Mouse (Mus musculus) testis, postnatal 14 days (tissue): Measurements from ENCODE around the gene Ccdc69.

Source experiments
- DNase-seq: peaks from one replicate; pipeline ENCODE4 v3.0.0; 2021; ENCODE audit warnings: low spot score

Gene Ccdc69

DNA sequence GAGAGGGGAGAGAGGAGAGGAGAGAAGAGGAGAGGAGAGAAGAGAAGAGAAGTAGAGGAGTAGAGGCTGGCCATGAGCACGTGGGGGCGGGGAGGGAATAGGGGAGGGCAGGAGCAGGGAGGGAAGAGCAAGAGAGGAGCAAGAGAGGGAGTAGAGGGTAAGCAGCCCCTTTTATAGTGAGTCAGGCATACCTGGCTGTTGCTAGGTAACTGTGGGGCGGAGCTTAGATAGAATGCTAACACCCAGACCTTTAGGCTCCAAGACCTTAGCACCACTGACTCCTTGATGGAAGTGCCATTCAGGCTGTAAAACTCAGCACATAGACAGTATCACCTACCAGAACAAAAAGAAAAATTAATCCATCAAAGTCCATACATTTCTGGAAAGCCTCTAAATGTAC, 41.3 kb downstream of the Ccdc69 start:
- DNase-seq, result no peak

DNA sequence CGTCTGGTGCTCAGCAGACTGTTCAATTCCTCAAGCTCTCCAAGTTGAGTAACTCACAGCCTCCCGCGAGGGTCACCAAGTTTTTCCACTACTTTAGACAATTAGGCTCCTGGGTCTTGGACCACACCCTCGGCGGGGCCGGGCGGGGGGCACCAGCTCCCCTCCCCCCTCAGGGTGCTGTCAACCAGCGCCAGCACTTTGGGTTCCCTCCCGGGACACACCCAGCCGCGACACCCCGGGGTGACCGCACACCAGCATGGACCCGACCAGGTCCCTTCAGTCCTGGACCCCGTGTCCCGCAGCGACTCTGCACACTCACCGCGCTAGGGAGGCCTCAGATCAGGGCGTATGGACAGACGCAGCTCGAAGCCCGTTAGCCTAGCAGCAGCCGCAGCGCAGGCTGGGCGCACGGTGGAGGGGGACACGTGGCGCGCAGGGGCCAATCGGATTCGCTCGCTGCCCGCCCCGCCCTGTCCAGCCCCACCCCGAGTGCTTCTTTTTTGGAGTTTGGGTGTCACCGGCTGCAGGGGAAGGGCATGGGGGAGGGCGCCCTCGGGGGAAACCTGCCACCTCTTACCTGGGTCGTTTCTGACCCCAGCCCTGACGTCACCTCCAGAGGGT, 44.8 kb downstream of the Ccdc69 start, which contains the start of gene Anxa6:
Anxa6 (minus strand) TSS at position 406 of the 621 bp plus-strand sequence.
- DNase-seq, result peak; percentile 70

DNA sequence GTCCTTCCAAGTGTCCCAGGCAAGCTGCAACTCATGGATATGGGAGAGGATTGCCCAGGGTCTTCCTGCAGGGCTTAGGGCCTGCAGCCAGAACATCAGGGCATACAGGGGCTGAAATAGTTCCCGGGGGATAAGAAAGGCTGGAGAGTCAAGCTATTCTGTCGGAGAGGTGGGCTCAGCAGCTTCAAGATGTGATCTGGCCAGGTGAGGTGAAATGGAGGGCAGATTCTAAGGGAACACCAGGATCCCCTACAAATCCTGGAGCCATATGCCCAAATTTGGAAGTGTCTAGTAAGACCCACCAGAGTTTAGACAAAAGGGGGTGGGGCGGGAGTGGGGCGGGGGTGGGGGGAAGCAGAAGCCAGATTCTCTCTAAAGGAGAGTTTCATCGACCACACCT, 45.6 kb downstream of the Ccdc69 start:
- DNase-seq, result no peak

DNA sequence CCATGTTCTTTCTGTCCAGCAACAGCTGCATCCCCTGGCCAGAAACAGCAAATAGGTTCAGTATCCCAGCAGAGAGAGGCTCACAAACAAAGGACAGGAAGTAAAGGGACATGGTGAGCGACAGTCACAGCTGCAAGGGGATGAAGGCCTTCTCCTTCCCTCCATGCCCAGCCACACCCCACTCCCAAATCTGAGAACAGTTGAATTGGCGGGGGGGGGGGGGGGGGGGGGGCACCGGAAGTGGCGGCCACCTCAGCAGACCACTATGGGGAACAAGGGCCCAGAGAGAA, 46.0 kb downstream of the Ccdc69 start:
- no peak for DNase-seq

DNA sequence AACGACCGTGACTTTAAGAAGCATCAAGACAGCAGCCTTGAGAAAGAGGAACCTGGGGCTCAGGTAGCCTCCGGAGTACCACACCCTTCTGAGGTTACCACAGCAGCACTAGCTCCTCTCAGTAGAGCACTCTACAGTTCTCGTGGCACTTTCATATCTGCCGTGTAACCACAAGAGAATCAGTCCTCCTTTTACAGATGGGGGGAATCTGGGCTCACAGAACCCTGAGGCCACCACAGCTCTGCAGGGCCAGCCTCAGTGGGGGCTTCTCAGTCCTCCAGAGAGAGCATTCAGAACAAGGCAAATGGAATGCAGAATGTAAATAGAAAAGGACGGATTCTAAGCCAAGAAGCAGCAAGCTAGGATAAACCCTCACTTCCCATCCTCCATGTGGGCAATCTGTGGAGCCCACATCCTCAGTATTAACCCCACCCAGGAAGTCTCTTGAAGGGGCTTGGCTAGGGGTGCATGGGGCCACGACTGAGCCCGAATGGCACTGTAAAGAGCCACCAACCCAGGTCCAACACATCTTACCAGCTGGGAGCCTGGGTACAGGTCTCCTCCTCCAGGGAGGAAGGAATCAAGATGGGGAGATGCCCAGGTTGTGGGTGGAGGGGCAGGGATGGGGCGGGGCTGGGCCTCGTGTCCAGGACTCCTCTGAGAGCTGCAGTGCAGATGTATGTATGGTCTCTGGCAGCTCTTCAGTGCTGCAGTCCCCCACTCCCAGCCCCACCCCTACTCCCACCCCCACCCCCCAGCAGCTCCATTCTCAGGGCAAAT, 46.5 kb downstream of the Ccdc69 start:
- no peak for DNase-seq

DNA sequence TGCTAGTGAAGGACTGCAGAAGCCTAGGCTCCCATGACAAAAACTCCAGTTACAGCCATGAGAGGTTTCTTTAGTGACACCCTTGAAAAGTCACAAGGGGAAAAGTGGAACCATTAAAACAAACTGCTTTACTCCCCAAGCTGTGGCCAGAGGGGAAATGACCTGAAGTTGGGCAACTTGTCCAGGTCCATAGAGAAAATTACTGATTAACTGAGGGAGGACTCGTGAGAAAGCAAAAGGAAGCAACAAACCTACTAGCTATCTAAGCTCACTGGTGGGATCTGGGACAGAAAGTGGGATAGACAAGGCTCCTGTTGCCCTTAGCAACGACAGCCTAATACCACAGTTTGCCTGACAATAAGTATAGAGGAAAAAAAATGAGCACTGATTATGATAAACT, 49.4 kb downstream of the Ccdc69 start:
- no peak for DNase-seq

DNA sequence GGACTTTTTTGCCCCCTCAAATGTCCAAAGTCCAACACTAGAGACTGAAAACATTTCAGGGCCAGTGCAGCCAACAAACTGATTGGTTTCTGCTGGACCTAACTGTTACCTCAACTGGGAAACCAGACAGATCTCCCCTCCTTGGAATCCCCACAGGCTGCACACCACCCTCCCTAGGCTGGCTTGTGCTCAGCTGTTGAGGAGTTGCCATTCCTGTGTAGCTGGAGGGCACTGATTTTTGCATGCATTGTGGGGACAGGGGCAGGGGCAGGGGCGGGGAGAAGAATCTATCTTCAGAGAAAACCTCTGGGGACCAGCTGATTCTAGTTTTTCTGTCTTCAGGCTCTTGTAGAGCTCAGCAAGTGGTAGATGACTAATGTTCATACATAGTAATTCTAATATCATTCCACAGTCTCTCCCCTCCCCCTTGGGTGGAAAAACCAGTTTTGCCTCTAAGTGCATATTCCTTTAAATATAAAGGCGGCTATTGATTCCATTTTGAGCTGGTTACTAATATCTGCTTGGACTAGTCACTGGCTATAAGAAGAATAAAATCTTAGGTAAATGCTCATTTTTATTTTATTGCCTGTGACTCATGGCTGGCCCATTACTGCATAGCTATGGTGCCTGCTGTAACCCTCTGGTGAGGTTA, 50.6 kb downstream of the Ccdc69 start:
- no peak for DNase-seq

DNA sequence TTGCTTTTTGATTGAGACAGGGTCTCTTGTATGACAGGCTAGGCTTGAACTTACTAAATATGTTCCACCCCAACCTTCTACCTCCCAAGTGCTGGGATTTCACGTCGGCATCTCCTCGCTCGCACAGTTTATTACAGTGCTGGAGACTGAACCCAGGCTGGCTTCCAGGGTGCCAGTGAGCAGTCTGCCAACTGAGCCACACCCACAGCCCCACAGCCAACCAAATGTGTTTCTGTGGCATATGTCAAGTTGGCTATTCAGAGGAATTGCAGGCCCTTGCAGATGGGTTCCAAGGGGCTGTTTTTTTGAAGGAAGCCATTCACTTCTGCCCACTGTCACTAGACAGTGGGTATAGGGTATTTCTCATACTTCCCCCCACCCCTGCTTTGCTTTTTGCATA, 52.0 kb downstream of the Ccdc69 start:
- no peak for DNase-seq

DNA sequence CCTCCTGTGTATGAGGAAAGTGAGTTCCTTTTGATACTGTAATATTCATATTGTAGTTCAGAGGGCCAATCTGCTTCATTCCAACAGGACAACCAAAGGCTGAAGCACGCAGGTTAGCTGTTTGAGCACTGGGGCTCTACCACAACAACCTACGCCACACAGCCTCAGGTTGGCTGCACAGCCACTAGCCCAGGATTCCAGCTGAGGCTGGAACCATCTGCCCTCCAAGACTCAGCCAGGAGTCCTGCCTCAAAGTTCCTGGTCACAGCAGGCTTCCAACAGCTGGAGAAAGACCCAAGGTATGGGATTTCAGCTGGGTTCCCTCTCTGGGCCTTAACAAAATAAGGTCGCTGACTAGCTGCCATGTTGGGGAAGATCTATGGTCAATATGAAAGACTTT, 54.3 kb downstream of the Ccdc69 start:
- no peak for DNase-seq

DNA sequence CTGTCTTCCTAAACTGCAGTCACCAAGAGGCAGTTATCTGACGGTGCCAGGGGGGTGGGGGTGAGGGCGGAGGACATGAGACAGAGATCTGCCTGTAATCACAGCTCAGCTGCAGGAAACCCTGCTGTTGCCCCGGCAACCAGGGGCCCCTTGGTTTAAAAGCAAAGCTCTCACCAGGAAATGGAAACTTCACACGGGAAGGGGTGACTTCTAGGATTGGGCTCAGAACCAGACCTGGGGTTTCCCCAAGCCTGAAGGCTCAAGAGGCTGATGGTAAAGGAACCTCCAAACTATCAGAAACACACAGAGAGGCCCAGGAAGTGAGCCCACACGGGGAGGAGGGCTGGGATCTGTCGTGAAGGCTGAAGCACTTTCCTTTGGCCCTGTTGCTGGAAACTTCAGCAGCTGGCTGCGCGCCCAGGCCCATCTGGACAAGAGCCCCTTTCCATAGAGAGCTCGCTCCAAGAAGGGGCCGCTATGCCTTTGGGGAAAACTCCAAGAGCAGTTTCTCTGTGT, 54.8 kb downstream of the Ccdc69 start:
- DNase-seq, result peak; percentile 78

DNA sequence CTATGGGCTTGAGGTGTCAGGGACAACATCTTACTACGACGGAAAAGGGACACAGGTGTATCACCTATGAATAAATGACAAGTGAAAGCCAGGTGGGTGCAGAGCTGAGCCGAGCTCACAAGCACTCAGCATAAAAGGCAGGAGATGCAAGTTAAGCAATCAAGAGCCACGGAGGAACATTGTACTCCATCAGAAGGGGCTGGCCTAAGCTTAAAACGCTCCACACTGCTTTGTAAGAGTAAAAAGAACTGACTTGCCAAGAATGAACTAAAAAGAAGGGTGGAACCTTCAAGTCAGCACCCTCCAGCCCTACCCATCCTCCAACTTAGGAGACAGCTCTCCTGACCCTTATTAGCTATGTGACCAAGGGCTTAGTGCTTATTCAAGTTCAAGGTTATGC, 55.4 kb downstream of the Ccdc69 start:
- DNase-seq, result peak; percentile 9

DNA sequence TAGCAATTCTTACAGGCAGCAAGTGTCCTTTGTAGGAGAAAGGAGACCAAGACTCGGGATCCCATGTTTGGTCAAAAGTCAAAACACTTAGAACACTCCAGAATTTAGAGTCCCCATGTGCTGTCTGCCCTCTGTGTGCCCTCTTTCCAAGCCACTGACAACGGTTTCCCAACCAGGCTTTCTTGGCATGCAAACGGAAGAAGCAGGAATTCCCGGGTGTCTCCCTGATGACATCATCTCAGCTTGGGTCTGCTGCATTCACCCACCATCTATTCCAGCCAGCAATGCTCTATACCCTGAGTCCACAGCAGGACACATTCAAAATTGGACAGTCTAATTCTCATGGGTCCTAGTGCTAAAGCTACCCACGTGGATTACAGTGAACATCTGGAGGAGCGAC, 56.1 kb downstream of the Ccdc69 start:
- DNase-seq, result no peak

DNA sequence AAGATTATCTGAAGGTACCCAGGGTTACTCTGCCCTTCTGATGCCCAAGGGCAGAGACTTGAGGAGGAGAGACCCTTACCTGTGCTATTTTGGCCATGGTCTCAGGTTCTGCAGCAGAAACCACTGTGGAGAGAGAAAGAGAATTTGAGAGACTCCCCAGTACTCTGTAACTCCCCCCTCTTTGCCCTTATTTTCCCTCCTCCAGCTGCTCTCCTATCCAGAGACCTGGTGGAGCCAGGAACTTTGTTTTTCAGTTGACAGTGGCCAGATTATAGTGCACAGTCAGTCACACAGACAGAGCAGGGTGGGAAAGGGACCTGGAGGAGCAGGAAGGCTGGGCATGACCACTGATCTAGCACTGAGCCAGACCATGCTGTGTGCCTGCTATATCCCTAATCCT, 56.5 kb downstream of the Ccdc69 start:
- no peak for DNase-seq

DNA sequence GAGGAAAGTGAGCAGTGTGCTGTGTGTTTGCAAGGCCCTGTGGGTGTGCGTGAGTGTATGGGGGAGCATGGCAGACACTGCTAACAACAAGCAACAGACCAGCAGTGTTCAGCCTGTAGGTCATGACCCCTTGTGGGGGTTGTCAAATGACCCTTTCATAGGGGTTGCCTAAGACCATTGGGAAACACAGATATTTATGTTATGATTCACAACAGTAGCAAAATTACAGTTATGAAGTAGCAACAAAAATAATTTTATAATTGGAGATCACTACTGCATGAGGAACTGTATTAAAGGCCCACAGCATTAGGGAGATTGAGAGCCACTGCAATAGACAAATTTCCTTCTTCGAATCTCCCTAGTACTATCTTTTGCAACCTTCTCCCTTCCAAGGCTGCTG, 58.2 kb downstream of the Ccdc69 start:
- DNase-seq, result no peak

DNA sequence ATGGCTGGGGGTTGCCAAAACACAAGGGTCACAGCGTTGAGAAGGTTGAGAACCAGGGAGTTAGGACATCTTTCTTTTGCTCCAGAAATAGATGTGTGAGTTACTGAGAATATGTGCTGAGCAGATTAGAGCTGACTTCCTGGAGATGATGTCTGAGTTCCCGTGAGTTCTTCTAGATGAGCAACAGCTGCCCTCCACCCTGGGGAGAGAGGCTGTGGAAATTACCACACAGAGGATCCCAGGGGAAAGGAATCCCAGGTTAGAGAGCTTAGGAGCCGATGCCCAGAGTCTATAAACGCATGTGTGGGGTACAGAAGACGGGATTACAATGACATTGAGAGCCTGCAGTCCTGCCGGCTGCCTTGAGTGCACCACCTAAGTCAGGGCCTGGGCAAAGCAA, 59.9 kb downstream of the Ccdc69 start:
- DNase-seq, result no peak

DNA sequence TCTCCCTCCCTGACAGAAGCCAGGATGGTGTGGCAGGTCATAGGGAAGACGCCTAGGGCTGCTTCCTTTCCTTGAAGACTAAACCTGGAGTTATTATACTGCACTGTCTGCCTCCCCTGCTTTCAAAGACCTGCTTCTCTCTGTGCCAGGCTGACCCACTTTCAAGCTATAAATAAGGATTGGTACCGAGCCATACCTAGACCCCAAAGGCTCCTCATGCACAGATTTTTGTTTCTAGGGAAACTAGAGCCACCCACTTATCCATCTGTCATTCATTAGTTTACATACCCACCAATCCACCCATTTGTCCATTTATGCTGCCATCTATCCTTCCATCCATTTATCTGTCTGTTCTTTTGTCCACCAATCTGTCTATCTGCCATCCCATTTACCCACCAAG, 60.7 kb downstream of the Ccdc69 start:
- DNase-seq, result no peak

DNA sequence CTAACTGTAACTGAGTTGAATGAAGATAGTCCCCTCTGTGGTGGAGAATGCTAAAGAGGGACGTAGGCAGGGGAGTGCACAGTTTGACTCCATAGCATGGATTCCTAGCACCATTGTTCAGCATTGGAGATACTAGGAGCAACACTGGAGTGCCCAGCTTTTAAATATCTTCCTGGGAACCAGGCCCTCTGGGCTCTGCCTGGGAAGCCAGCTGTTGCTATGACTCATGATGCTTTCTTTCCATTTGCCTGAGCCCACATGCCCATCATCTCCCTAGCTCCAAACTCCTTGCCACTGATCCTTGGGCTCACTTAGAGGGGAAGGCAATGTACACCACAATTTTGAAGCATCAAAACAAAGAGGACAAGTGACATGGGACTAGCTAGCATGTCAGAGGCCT, 61.2 kb downstream of the Ccdc69 start:
- DNase-seq, result no peak

DNA sequence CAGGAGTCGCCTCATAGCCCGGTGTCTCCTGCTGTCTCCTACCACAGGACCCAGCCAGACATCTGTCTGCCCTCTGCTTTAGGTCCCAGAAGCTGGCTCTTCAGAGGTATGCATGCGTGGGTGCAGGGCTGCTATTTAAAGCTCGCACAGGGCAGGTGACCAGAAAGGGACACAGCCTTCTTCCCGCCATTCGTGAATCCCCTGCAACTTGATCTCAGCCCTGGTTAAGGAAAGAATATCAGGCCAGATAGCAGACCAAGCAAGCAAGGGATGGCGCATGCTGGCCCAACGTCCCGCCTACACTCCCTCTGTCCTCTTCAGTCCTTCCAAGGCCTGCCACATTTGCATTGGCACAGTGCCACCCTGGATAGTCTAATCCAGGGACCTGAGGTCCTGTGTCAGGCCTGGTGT, 62.1 kb downstream of the Ccdc69 start:
- DNase-seq, result peak; percentile 75

DNA sequence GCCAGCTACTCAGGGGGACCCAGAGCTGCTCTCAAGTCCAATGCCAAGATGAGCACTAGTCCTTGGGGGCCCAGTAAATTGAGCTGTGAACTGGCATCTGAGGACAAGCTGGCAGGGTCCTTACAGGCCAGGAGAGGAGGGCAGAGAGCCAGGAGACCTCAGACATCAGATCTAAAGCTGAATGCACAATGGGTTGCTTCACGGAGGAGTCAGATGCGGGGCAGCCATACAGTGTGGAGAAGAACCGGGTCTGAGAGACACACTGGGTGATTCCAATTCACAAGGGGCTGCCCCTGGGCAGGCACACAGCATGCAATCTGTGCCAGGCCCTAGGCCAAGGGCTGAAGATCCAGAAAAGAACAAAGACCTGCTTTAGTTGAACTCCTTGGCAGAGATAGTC, 62.7 kb downstream of the Ccdc69 start:
- DNase-seq, result peak; percentile 50

DNA sequence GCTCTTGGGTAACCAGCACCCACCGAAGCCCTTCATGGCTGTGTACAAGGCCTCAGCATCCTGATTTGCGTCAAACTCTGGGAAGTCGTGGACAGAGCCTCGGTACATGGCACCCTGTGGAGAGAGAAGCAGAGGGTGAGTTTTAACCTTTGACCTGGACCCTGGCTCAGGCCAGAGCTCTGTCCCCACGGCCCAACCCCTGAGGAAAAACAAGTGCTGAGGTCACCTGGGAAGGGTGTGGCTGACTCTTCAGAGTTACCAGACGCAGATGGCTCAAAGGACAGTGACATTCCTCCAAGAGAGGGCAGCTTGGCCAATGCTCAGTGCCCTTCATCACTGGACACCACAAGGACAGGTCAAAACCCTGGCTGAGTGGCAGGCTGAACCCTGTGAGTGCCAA, 64.1 kb downstream of the Ccdc69 start:
- no peak for DNase-seq

DNA sequence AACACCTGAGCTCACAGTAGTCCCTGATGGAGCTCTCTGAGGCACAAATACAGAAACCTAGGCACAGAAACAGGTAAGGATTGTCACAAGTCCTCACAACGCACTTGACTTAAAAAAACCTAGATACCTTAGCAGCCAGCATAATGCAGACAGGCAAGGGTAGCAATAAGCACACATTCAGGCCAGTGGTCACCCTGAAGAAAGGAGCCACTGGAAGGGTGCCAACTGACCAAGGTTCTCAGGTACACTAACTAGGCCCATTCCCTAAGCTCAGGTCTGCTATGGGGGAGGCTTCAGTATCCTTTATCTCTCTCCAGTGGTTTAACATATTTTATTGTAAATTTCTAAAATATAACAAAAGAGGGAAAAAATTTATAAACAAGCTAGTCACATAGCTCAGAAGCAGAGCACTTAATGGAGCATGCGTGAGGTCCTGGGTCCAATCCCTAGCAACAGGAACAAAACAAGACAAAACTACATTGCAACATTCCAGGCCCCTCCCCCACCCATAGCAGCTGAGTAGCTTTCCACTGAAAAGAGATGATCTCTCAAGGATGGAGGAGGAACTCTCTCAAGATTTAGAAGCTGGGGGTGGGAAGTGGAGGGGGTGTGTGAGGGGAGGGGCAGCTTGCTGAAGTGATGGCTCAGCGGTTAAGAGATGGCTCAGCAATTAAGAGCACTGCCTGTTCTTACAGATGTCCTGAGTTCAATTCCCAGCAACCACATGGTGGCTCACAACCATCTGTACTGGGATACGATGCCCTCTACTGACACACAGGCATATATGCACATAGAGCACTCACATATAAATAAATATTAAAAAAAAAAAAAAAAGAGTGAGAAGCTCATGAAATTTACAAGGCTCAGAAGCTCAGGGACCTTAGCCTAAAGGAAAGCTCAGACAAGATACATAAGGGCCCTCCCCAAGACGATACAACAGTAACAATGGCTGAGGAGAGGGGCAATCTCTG, 65.1 kb downstream of the Ccdc69 start:
- peak; percentile 29 for DNase-seq

DNA sequence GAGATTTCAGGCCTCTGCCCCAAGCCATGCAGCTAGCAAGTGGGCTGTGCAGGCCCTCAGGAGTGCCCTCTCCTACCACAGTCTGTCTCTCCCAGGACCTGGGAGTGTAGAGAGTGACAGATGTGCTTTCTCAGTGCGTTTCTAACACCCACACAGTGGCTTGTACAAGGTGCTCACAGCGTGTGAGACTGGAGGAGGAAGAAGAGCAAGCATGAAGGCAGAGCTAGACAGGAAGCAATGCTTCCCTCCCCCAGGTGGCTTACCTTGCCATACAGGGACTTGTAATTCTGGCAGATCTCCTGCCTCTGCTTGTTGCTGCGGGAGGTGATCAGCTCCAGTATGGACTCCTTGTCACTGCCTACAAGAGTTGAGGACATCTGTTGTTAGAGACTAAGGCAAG, 66.5 kb downstream of the Ccdc69 start:
- no peak for DNase-seq
